Mouse (Mus musculus): ENCODE measurements around the gene Nlrp2. TPM values are rescaled to one million over a fixed set of nuclear protein-coding genes. Genes with fewer than 3 reads are reported as not detected.

The Nlrp2 gene
- total RNA-seq (2021), result not detected

GRCm38 (mm10) chr7:5350935-5351334 is at the start of gene Nlrp2:
Gene Nlrp2 (minus strand): TSS chr7:5351035.
- DNase-seq (ENCODE audit: extremely low spot score in 1 of 2, low spot score in 1 of 2), result no peak

GRCm38 (mm10) chr7:5366724-5367123 is 15.9 kb upstream of the Nlrp2 start:
- DNase-seq (ENCODE audit: extremely low spot score in 1 of 2, low spot score in 1 of 2), result no peak

GRCm38 (mm10) chr7:5363599-5363998 is 12.8 kb upstream of the Nlrp2 start:
- DNase-seq (ENCODE audit: extremely low spot score in 1 of 2, low spot score in 1 of 2), result no peak

- DNase-seq (ENCODE audit: extremely low spot score in 1 of 2, low spot score in 1 of 2), result no peak
These were observed 598 bp downstream of the Nlrp2 start, which contains the start of gene Gm5065 for GRCm38 (mm10) chr7:5350237-5350636. Gene Gm5065 (plus strand): TSS chr7:5350537.

GRCm38 (mm10) chr7:5327511-5327910 is 23.3 kb downstream of the Nlrp2 start:
- DNase-seq (ENCODE audit: extremely low spot score in 1 of 2, low spot score in 1 of 2), result no peak

- no peak for DNase-seq (ENCODE audit: extremely low spot score in 1 of 2, low spot score in 1 of 2)
These were observed 62.6 kb downstream of the Nlrp2 start for GRCm38 (mm10) chr7:5288281-5288680.

GRCm38 (mm10) chr7:5263051-5263450 is 87.8 kb downstream of the Nlrp2 start:
- no peak for DNase-seq (ENCODE audit: extremely low spot score in 1 of 2, low spot score in 1 of 2)

Other genes starting within 250 kb of the Nlrp2 start
- not detected for gene Rfpl4, start 234.1 kb downstream of the Nlrp2 start, total RNA-seq (2021)
- under 1 TPM in 1 of 2 experiments, not detected in 1; 0.49 TPM for gene Rasl2-9, start 225.1 kb downstream of the Nlrp2 start, total RNA-seq (2021)
- gene Vmn1r55, start 201.4 kb downstream of the Nlrp2 start, total RNA-seq (2021), result not detected
- not detected for gene Vmn1r56, start 154.3 kb downstream of the Nlrp2 start, total RNA-seq (2021)
- gene Vmn1r57, start 132.5 kb downstream of the Nlrp2 start, total RNA-seq (2021), result not detected
- gene Gm5065, start 498 bp downstream of the Nlrp2 start, total RNA-seq (2021), result not detected
- not detected for gene Vmn1r58, start 62.4 kb upstream of the Nlrp2 start, total RNA-seq (2021)
- gene Vmn1r59, start 105.7 kb upstream of the Nlrp2 start, total RNA-seq (2021), result not detected
- gene Vmn2r28, start 142.9 kb upstream of the Nlrp2 start, total RNA-seq (2021), result not detected
- gene Vmn1r60, start 196.3 kb upstream of the Nlrp2 start, total RNA-seq (2021), result not detected

Data from layer of hippocampus, postnatal 25 days (tissue).